Mouse (Mus musculus): ENCODE measurements around the gene Rfx1. TPM values are rescaled to one million over a fixed set of nuclear protein-coding genes. Genes with fewer than 3 reads are reported as not detected.
A peak's percentile ranks its signal among the peaks of the same experiment; 100 is the strongest.

Rfx1 gene
- polyA plus RNA-seq, 1 experiment from 2014 or later = 7.3 TPM

DNA sequence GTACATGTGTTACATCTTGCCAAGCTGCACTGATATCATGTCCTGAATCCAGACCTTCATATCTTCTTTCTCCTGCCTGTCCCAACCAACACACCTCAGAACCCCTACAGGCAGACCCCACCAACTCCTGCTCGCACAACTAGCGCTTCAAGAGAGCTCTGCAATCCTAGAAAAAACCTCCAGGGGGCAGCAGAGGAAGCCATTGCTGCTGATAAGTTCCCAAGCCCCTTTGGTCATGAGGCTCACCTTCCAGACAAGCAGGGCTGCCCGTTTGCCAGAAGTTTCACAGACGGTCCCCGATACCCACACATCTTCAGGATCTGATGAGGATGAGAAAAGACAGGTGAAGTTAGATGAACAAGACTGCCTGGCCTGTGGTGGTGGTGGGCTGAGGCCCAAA is 27.6 kb upstream of the Rfx1 start:
- Histone ChIP-seq H3K4me3 (replicated peaks) (no peak overlapping the region), H3K4me2 (replicated peaks) (no peak overlapping the region), H3K27me3 (replicated peaks) (peaks cover 26% of the 10 kb centered on the region), H3K9me3 (no peaks in the 10 kb centered on the region), H3K27ac (no peak overlapping the region), H3K36me3 (no peaks in the 10 kb centered on the region), H3K4me1 (replicated peaks) (peaks cover 5% of the 10 kb centered on the region; the same call in 1 of the 2 replicates), H3K9ac (no peak overlapping the region)
- WGBS = 6% methylated on average over 5 of the region's 5 CpGs
- ATAC-seq = peak; percentile 37; the same call in 1 of the 2 replicates

- 7% methylated on average over 40 of the region's 40 CpGs for WGBS
- no peaks in the 10 kb centered on the region for H3K36me3 ChIP-seq
- peak within 1 kb of the TSS; percentile 40 for H3K9ac ChIP-seq
- H3K4me2 ChIP-seq (replicated peaks) = peak within 1 kb of the TSS; percentile 82
- H3K9me3 ChIP-seq = no peaks in the 10 kb centered on the region
- H3K4me1 ChIP-seq (replicated peaks) = peaks cover 9% of the 10 kb centered on the region; the same call in 1 of the 2 replicates
- H3K4me3 ChIP-seq (replicated peaks) = peak within 1 kb of the TSS; percentile 37
- H3K27ac ChIP-seq = no peak within 1 kb of the TSS
- peaks cover 38% of the 10 kb centered on the region for H3K27me3 ChIP-seq (replicated peaks)
- peak; percentile 59; the same call in 1 of the 2 replicates for ATAC-seq
These were observed 24.3 kb upstream of the Rfx1 start, which contains the start of gene Il27ra for GRCm38 (mm10) chr8:84042066-84042947. Gene Il27ra, minus strand, starts transcription at chr8:84042589.

DNA sequence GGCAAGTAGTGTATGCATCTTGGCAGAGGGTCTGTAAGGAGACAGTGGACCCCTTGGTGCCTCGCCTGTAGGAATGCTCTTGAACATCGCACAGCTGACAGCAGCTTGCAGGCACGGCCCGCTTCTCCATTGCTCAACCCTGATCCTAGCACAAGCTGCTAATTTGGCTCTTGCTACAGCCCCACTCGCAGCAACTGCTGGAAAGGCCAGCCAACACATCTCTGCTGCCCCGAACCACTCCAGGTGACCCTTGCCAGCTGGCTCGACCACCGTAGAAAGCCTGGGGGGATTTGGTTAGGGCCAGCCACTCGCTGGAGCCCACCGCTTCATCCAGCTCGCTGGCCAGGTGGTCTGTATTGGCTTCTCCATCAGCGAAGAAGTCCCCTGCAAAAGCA is 23.7 kb upstream of the Rfx1 start:
- no peak overlapping the region for H3K9ac ChIP-seq
- WGBS = 41% methylated on average over 12 of the region's 12 CpGs
- H3K4me1 ChIP-seq (replicated peaks) = peaks cover 9% of the 10 kb centered on the region; the same call in 1 of the 2 replicates
- H3K27me3 ChIP-seq (replicated peaks) = peaks cover 38% of the 10 kb centered on the region
- H3K4me3 ChIP-seq (replicated peaks) = peak overlapping the region; percentile 37
- no peaks in the 10 kb centered on the region for H3K36me3 ChIP-seq
- no peaks in the 10 kb centered on the region for H3K9me3 ChIP-seq
- no peak for ATAC-seq
- H3K4me2 ChIP-seq (replicated peaks) = peak overlapping the region; percentile 82; the same call in 1 of the 2 replicates
- no peak overlapping the region for H3K27ac ChIP-seq

GRCm38 (mm10) chr8:84044103-84044502 is 22.5 kb upstream of the Rfx1 start:
- 15% methylated on average over 7 of the region's 7 CpGs for WGBS
- H3K27ac ChIP-seq = no peak overlapping the region
- no peak overlapping the region for H3K9ac ChIP-seq
- peaks cover 9% of the 10 kb centered on the region; the same call in 1 of the 2 replicates for H3K4me1 ChIP-seq (replicated peaks)
- no peaks in the 10 kb centered on the region for H3K9me3 ChIP-seq
- no peak overlapping the region for H3K4me3 ChIP-seq (replicated peaks)
- ATAC-seq = no peak
- no peaks in the 10 kb centered on the region for H3K36me3 ChIP-seq
- H3K4me2 ChIP-seq (replicated peaks) = no peak overlapping the region
- H3K27me3 ChIP-seq (replicated peaks) = peaks cover 38% of the 10 kb centered on the region

DNA sequence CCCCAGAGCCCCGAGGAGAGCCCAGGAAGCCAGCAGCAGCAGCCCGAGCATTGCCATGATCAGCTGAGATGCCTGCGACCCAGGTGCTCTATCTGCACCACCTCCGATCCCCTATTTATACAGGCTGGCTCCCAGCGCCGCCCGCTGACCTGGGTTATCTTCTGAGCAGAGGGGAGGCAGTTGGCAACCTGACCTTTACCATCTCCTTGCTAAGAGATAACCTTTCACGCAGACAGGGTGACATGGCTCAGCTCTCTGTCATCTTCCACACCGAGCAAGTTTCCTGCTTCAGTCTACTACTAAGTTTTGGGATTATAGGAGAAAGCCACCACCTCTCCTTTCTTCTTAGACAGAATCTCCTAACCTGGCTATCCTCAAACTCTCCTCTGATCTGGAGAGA is 21.7 kb upstream of the Rfx1 start, which contains the start of gene Rln3:
Gene Rln3 (minus strand): TSS at position 101 of the 400 bp plus-strand sequence.
- Histone ChIP-seq H3K4me3 (replicated peaks) (no peak within 1 kb of the TSS; the same call in 1 of the 2 replicates), H3K27me3 (replicated peaks) (peaks cover 38% of the 10 kb centered on the region)
- 8% methylated on average over 9 of the region's 9 CpGs for WGBS

DNA sequence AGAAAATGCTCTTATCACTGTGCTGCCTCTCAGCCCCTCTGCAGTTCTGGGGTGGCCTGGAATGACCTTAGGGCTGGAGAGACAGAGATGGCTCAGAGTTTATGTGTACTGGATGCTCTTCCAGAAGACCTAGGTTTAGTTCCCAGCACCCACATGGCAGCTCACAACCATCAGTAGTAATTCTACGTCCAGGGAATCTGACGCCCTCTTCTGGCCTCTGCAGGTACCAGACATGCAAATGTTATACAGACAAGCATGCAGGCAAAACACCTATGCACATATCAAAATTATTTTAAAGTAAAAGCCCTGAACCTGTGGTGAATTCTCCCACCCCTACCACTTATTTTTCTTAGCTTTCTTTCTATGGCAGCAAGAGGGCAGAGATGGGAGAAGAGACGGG is 20.1 kb upstream of the Rfx1 start:
- H3K9ac ChIP-seq = no peak overlapping the region
- no peak for ATAC-seq
- no peak overlapping the region for H3K27ac ChIP-seq
- peaks cover 9% of the 10 kb centered on the region; the same call in 1 of the 2 replicates for H3K4me1 ChIP-seq (replicated peaks)
- H3K36me3 ChIP-seq = no peaks in the 10 kb centered on the region
- no peak overlapping the region for H3K4me3 ChIP-seq (replicated peaks)
- no peaks in the 10 kb centered on the region for H3K9me3 ChIP-seq
- H3K4me2 ChIP-seq (replicated peaks) = no peak overlapping the region
- 85% methylated on average over 3 of the region's 3 CpGs for WGBS
- H3K27me3 ChIP-seq (replicated peaks) = peaks cover 38% of the 10 kb centered on the region

More for the DNA sequence above, 21.7 kb upstream of the Rfx1 start, which contains the start of gene Rln3:
- H3K4me2 ChIP-seq (replicated peaks) = peak within 1 kb of the TSS; percentile 44
- no peaks in the 10 kb centered on the region for H3K9me3 ChIP-seq
- no peak for ATAC-seq
- no peak within 1 kb of the TSS for H3K9ac ChIP-seq
- H3K4me1 ChIP-seq (replicated peaks) = peaks cover 9% of the 10 kb centered on the region; the same call in 1 of the 2 replicates
- H3K27ac ChIP-seq = no peak within 1 kb of the TSS
- no peaks in the 10 kb centered on the region for H3K36me3 ChIP-seq

DNA sequence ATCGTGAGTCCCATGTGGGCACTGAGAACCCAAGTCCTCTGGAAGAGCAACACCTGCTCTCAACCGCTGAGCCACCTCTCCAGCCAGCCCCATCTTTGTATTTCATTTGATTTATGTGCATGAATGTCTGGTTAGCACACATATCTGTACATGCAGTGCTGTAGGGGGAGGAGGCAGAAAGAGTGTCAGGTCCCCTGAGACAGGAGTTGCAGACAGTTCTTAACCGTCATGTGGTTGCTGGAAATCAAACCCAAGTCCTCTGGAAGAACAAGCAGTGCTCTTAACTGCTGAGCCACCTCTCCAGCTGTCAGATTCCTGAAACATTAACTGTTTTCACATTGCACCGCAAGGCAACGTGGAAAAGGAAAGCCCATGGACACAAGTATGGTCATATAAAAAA is 18.5 kb upstream of the Rfx1 start:
- Histone ChIP-seq H3K36me3 (no peaks in the 10 kb centered on the region), H3K4me1 (replicated peaks) (0 out of 2 replicates have a peak, but pooled peaks cover 4% of the 10 kb centered on the region), H3K9me3 (no peaks in the 10 kb centered on the region), H3K27ac (no peak overlapping the region), H3K9ac (no peak overlapping the region), H3K4me3 (replicated peaks) (no peak overlapping the region), H3K4me2 (replicated peaks) (no peak overlapping the region), H3K27me3 (replicated peaks) (peaks cover 23% of the 10 kb centered on the region)
- ATAC-seq = no peak
- WGBS = 68% methylated on average over 5 of the region's 5 CpGs

DNA sequence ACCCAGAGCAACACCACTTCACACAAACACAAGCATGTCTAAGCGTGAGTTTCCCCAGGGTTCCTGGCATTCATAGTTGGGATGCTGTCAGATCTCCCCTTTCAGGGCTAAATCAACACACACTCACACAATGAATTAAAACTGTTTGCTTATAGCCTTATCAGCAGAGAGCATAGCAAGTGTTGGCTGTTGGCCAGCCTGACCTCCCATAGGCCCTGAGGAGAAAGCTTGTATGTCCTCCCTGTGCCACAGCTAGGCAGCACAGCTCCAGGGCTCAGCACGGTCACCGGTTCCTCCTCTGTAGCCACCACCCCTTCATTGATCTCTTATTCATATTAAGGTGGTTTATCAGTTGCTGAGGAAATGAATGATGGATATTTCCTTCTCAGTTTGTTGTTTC is 13.9 kb upstream of the Rfx1 start:
- ATAC-seq = 0 out of 2 replicates have a peak, but pooled peaks have one; percentile 70
- Histone ChIP-seq H3K27me3 (replicated peaks) (no peaks in the 10 kb centered on the region), H3K9me3 (no peaks in the 10 kb centered on the region), H3K27ac (no peak overlapping the region), H3K4me3 (replicated peaks) (no peak overlapping the region), H3K36me3 (no peaks in the 10 kb centered on the region), H3K9ac (no peak overlapping the region), H3K4me2 (replicated peaks) (no peak overlapping the region), H3K4me1 (replicated peaks) (no peaks in the 10 kb centered on the region)
- WGBS = 58% methylated on average over 3 of the region's 3 CpGs

GRCm38 (mm10) chr8:84053229-84053628 is 13.4 kb upstream of the Rfx1 start:
- 96% methylated on average over 5 of the region's 5 CpGs for WGBS
- H3K4me2 ChIP-seq (replicated peaks) = no peak overlapping the region
- H3K4me1 ChIP-seq (replicated peaks) = no peaks in the 10 kb centered on the region
- H3K9ac ChIP-seq = no peak overlapping the region
- H3K27me3 ChIP-seq (replicated peaks) = no peaks in the 10 kb centered on the region
- H3K9me3 ChIP-seq = no peaks in the 10 kb centered on the region
- no peak overlapping the region for H3K4me3 ChIP-seq (replicated peaks)
- ATAC-seq = no peak
- no peak overlapping the region for H3K27ac ChIP-seq
- no peaks in the 10 kb centered on the region for H3K36me3 ChIP-seq

GRCm38 (mm10) chr8:84057827-84058226 is 8.8 kb upstream of the Rfx1 start:
- Histone ChIP-seq H3K4me2 (replicated peaks) (no peak overlapping the region), H3K4me1 (replicated peaks) (no peaks in the 10 kb centered on the region), H3K4me3 (replicated peaks) (no peak overlapping the region), H3K27me3 (replicated peaks) (no peaks in the 10 kb centered on the region), H3K9ac (no peak overlapping the region), H3K27ac (no peak overlapping the region), H3K9me3 (no peaks in the 10 kb centered on the region), H3K36me3 (no peaks in the 10 kb centered on the region)
- 83% methylated on average over 1 of the region's 1 CpGs for WGBS
- ATAC-seq = no peak

GRCm38 (mm10) chr8:84059226-84059625 is 7.4 kb upstream of the Rfx1 start:
- H3K4me1 ChIP-seq (replicated peaks) = 0 out of 2 replicates have a peak, but pooled peaks cover 3% of the 10 kb centered on the region
- no peak overlapping the region for H3K9ac ChIP-seq
- H3K27me3 ChIP-seq (replicated peaks) = no peaks in the 10 kb centered on the region
- H3K4me2 ChIP-seq (replicated peaks) = no peak overlapping the region
- no peaks in the 10 kb centered on the region for H3K36me3 ChIP-seq
- ATAC-seq = no peak
- H3K4me3 ChIP-seq (replicated peaks) = no peak overlapping the region
- WGBS = 93% methylated on average over 2 of the region's 2 CpGs
- no peak overlapping the region for H3K27ac ChIP-seq
- no peaks in the 10 kb centered on the region for H3K9me3 ChIP-seq

DNA sequence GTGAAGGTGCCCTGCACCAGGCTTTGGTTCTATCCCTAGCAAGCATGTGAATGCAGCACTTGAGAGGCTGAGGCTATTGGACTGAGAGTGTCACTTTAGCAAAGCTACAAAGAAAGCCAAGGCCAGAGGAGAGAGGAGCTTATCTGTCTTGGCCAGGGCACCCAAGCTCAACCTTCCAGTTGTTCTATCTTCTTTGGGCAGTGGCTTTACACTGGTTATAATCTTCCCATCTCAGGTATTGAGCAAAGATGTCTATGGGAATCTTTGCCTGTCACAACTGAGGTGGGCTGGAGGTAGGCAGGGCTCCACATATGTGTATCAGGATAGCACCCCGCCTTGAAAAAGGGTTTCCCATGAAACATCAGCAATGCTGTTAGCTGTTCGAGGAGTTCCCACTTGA is 6.4 kb upstream of the Rfx1 start:
- whole genome bisulfite sequencing = 87% methylated on average over 2 of the region's 2 CpGs
- Histone ChIP-seq H3K4me1 (replicated peaks) (0 out of 2 replicates have a peak, but pooled peaks cover 3% of the 10 kb centered on the region), H3K9me3 (no peaks in the 10 kb centered on the region), H3K9ac (no peak overlapping the region), H3K27me3 (replicated peaks) (no peaks in the 10 kb centered on the region), H3K4me3 (replicated peaks) (no peak overlapping the region), H3K36me3 (no peaks in the 10 kb centered on the region), H3K27ac (no peak overlapping the region), H3K4me2 (replicated peaks) (no peak overlapping the region)
- ATAC-seq = no peak
